Mouse (Mus musculus) cerebellum, postnatal 36 days (tissue): ENCODE data around the gene Atg14.
"Not testable (repeated sequence)": the region's sequence is repeated elsewhere in the genome, so short reads cannot be mapped to it uniquely, and the experiment has no call there.

Experiments used
- DNase-seq, 2 experiments: peaks; one replicate each; pipeline ENCODE4 v3.0.0; 2021 to 2022; ENCODE audit warnings: mixed read lengths in 2 of 2

The Atg14 gene

DNA sequence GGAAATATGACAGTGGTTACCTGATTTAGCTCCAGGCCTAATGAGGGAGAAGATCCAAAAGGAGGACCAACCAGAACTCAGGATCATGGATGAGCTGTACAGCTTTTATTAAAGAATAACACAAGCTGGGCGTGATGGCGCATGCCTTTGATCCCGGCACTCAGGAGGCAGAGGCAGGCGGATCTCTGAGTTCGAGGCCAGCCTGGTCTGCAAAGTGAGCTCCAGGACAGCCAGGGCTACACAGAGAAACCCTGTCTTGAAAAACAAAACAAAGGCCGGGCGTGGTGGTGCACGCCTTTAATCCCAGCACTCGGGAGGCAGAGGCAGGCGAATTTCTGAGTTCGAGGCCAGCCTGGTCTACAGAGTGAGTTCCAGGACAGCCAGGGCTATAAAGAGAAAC is at the start of gene Atg14:
Atg14 (minus strand) TSS at position 101 of the 400 bp plus-strand sequence.
- not testable (repeated sequence) for DNase-seq

DNA sequence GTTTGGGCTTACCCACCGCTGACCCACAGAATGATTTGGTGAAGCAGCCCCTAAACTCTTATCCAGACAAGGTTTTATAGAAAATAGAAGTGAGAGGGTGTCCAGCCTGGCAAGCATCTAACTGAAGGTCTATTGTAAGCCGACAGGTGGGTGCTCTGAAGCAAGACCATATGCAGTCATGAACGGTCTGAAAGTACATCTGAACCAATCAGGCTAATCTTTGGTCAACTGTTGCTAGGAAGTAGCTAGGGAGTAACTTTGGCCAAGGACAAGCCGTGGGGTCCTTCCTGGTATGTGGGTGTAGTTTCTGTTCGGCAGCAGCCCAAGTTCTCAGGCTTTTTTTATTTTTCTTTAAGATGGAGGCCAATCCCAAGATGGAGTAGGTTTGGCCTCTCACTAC is 48.4 kb upstream of the Atg14 start:
- no peak for DNase-seq

DNA sequence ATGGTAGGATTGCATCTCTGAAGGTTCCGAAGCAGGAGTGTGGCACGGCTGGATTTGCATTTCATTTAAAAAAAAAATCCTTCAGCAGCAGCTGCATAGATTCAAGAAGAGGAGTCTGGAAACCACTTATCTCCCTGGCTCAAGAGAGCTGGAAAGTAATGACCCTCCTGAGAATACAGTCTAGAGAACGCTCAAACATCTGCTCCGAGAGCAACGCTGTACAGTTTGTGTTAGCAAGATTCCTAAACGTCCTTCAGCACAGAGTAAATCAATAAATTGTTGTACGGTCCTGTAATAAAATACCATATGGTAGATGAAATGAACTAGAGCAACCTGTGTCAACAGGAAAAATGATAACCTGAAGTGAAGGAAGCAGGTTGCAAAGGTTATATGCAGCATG is 42.8 kb upstream of the Atg14 start:
- no peak for DNase-seq

DNA sequence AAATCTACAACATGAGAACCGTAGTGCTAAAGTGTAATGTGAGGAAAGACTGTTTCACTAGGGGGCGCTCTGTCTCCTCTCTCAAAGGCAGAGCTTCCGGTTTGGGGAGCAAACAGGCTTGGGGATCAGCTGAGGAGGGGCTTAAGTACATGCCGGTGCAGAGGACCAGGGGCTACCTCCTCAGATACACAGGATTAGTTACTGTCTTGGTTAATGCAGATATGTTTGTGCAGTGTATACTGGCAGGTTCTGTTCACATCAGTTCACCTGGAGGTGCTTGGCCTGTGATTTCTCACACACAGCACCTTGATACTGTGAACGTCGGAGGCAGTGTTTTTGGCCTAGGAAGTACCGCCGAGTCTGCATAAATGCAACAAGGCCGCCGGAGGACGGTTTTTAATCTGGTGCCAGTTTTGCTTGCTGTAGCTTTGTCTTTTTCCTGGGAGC is 27.5 kb upstream of the Atg14 start:
- DNase-seq, result peak; percentile 25 to 51

DNA sequence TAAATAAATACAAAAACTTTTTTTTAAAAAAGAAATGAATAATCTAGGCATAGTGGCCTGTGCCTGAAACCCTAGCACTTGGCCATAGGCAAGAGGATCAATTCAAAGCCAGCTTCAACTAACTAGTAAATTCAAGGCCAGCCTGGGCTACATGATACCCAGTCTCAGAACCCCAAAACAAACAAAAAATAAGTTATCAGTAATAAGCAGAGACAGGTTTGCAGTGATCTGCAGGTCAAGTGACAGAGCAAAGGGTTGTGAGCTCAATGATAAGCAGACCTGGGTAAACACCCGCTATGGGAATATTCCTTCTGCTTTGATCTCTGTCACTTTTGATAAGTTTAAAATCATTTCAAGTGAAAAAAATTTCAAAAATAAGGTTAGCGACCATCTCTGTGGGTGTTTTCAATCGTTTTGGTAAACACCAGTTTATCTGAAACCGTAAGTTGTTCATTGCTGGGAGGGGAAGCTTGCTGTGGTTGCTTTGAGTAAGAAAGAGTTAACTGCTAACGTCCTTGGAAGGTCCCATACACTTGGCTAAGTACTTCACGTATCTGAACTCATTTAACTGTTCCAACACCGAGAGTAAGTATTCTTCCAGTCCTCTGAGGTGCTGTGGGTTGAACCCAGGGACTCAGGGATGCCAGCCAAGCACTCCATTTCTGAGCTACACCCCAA is 24.1 kb upstream of the Atg14 start:
- DNase-seq, result no peak

DNA sequence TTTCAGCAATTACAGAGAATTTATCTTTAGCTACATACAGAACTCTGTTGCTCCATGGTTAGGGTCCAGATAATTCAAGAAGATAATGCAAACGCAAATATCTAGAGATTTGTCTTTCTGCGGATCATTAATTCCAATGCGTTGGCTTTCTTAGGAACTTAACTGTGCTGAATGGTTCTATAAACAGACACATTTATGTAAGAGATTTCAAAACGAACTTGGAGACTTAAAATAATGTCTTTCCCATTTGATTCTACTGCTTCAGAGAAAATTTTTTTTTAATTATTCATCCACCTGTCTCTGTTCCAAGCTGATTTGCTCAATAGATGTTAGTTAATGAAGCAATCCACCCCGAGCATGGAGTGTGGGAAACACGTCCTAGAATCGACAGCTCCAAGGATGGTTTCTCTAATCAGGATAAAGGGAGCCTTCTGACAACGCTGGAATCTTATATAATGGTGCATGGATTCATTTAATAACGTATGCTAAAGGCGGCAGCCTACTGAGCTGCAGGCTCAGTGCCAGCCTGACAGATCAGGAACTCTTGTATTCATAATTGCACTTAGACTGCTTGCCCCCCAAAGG is 20.0 kb upstream of the Atg14 start:
- DNase-seq, result no peak

DNA sequence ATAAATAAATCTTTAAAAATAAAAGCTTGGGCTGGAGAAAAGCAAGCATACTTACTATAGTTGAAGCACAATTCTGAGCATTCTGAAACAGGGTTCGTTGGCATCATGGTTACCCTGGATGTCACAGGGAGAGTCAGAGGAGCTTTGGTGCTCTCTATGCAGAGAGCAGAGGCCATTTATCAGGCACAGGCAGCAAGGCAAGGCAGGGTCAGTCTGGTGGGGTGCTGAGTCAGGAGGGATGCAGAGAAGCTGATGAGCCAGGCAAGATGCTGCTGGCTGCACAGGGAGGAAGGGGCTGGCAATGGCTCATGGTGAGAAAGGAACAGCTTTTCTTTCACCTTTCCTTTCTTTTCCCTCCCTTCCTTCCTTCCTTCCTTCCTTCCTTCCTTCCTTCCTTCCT is 19.0 kb upstream of the Atg14 start:
- DNase-seq, result no peak

DNA sequence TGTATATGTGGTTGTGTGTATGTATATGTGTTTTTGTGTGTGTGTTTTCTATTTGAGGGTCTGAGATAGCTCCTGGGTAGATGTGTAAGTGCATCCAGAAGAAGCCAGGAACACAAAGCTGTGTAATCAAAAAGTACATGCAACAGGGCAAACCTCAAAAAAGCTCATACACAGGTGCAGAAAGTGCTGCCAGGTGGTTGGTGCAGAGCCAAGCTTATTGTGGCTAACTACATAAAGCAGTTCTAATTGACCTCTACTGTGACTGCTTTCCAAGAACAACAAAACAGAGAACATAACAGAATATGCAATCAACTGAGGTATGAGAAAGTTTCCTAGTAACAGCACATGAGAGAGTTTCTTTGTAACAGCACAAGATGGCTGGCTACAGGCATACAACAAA is 13.9 kb upstream of the Atg14 start:
- DNase-seq, result no peak

DNA sequence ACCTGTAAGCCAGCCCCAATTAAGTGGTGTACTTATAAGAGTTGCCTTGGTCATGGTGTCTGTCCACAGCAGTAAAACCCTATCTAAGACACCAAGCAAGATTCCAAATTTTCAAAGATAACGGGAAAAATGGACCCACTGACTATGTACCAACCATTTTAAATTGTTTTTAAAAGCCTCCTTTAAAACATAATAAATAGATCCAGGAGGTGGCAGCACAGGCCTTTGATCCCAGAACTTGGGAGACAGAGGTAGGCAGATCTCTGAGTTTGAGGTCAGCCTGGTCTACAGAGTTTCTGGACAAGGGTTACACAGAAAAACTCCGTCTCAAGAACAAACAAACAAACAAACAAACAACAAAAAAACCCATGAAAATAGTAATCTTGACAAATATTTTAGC is 11.2 kb upstream of the Atg14 start:
- no peak for DNase-seq

DNA sequence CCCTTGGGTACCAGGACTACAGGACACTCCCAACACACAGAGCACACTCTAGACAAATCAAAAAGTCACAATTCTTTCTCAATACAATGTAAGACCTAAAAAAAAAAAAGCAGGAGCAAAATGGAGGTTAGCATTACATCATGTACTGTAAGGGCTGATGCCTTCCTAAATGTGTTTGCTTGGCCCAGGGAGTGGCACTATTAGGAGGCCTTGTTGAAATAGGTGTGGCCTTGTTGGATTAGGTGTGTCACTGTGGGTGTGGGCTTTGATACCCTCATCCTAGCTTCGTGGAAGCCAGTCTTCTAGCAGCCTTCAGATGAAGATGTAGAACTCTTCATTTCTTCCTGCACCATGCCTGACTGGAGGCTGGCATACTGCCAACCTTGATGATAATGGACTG is 10.8 kb upstream of the Atg14 start:
- no peak for DNase-seq

DNA sequence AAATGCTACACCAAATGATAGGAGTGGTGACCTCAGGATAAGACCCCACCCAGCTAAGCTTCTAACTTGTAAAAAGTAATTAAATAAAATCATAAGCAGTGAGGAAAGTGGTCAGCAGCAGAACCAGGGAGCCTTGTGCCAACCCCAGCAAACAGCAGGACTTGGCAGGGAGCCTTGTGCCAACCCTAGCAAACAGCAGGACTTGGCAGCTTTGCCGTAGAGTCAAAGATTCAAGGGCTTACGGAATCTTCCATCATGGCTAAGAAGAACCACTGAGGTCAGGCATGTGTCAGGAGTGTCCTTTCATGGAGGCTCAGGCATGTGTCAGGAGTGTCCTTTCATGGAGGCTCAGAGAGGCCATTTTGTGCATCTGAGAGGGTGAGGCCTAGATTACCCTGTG is 7.6 kb upstream of the Atg14 start:
- DNase-seq, result peak; percentile 38 to 47

DNA sequence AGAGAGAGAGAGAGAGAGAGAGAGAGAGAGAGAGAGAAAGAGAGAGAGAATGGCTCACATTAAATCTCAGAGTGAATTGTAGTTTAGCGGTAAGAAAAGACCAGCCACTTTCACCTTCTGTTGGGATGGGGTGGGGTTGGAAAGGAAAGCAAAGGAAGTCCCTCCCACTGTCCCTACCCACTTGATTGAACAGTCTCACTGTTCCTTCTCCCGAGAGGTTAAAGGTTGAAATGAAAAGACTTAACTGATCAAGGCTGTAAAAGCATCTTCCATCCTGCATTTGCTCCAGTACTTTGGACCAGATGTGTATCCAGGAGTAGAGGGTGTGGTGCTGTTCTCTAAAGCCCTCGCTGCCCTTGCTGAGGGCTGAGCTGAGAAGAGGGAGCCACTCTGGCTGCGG is 6.2 kb upstream of the Atg14 start:
- DNase-seq, result no peak

DNA sequence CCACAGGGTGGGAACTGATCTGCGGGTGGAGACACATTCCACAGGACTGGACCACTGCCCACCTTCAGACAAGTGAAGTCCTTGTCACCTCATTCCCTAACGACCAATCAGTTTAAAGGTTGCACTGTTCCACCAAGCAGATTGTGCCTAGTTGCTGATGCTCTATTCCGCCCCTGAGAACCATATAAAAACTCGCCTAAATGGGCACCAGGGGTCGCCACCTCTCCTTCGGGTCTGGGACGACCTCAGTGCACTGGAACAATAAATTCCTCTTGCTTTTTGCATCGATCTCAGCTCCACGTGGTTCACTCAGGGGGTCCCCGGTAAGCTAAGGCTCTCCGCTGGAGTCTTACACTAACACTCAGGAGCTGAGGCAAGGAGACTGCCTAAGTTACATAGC is 4.3 kb upstream of the Atg14 start:
- no peak for DNase-seq

DNA sequence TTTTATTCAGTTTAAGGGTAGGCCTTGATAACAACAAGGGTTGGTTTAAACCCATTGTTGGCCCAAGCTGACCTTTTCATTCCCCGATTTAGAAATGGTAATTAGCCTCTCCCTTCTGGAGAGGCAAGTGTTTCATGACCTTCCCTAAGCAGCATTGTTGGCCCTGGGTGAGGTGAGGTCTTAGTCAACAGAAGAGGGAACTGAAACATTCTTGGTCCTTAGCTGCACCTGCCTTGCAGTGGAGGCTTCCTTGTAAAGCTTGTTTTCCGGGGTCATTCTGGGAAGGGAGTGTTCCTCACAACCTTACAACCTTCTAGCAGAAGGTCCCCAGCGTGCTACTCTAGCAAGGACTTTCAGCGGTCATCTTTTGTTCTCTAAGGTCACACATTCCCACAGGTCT is 2.3 kb upstream of the Atg14 start:
- no peak for DNase-seq

DNA sequence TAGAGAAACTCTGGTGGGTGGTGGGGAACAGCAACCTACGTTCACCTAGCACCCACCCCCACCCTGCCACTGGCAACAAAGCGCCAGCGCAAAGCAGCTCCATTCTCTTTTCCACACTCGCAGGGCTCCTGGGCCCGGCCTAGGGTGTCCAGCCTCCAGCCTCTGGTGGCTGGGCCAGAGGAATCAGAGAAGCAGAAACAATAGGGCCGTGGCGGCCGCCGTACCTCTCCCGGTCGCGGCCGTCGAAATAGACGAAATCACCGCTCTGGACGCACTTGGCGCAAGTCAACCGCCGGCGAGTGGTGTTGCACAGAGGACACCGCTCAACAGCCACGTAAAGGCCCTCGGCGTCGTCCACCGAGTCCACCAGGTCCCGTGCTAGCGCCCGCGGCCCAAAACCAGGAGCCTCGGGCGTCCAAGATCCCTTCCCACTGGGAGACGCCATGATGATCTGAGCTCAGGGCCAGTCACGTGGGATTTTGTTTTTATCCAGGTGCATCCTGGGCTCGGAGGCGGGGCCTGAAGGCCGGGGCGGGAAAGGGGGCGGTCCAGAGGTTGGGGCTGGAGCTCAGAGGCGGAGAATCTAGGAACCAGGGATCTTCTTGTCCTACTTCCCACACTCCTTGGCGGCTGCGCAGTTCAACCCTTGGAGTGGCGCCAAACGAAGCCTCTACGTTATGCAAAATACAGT is 2.3 kb downstream of the Atg14 start:
- DNase-seq, result peak; percentile 95 to 96

DNA sequence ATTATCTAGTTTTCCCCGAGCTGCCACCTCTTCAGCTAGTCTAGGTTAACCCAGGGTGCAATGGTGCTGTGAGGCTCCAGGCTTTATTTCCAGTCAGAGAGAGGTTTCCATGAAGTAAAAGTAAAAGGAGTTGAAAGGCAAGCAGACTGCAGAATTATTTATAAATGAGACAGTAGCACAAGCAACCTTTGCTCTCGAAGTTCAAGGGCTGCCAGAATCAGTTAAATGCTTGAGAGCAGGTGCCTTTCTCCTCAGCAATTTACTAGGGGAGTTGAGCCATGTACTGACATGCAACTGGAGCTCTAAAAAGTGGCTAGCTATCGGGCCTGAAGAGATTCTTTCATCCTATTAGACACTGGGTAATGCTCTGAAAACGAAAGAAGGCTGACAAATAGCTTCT is 7.3 kb downstream of the Atg14 start:
- DNase-seq, result no peak

DNA sequence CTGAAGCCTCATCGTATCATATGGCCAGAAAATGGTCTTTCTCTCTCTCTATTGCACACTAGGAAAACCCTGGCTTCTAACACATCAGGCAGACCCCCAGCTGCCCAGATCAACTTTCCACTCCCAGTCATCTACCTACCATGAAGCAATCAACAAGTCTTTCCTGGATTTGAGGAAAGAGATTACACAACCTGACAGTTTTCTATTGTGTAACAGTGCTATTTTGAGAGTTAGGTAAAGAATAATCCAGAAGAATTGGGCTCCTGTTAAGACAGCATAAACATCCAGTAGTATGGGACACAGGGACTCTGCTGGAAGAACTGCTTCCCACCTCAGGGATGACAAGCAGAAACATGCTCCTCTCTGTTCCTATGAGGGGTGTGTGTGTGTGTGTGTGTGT is 7.9 kb downstream of the Atg14 start:
- DNase-seq, result no peak

DNA sequence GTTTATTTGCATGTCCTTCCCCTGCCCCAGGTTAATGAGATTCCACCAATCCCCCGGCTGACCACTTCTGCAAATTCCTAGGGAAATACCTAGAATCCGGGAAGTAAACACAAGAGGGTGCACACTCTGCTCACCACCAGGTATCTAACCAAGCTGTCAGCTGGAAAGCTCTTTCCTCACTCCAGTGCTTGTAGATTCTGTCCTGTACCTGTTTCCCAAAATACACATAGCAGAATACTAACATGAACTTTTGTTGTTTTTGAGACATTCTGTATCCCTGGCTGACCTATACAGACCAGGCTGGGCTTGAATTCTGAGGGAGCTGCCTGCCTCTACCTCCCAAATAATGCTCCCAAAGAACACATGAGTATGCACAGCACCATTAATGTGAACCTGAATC is 9.7 kb downstream of the Atg14 start:
- no peak for DNase-seq

DNA sequence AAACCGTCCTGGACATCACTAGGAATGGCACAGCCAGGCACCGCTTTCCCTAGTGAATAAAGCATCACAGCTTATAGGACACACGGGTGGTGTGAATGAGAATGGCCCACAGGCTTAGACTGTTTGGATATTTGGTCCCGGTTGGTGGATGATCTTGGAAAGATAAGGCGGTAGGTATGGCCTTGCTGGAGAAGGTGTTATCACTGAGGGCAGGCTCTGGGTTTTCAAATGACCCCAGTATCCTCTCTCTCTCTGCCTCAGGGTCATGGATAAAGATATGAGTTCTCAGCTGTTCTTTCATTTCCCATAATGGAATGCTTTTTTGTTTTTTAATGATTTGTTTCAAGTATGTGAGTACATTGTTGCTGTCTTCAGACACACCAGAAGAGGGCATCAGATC is 15.2 kb downstream of the Atg14 start:
- no peak for DNase-seq

DNA sequence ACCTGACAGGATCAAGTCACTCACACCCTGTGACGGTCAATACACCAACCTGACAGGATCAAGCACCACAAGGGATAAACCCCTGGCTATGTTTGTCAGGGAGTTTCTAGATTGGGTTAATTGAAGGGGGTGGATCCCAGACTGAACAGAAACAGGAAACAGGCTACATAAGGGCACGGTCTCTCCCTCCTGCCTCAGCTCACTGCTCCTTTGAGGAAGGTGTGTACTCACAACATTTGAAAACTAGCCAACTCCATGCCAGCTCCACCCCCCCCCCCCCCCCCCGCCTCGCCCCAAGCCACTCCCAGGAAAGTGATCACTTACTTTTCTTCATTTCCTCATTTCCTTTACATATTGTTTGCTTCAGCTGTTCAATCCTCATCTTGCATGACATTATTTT is 16.2 kb downstream of the Atg14 start:
- DNase-seq, result no peak

DNA sequence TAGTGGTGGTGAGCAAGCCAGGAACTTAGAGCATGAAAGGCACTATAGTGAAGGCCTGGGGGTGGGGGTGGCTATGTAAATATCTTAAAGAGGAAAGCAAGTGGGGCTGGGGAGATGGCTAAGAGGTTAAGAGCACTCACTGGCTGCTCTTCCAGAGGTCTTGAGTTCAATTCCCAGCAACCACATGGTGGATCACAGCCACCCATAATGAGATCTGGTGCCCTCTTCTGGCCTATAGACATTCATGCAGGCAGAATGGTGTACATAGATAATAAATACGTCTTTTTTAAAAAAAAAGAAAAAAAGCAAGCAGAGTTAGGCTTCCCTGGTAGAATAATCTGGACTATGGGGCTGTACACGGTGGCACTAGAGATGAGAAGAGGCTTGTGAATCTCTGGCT is 17.1 kb downstream of the Atg14 start:
- DNase-seq, result no peak

DNA sequence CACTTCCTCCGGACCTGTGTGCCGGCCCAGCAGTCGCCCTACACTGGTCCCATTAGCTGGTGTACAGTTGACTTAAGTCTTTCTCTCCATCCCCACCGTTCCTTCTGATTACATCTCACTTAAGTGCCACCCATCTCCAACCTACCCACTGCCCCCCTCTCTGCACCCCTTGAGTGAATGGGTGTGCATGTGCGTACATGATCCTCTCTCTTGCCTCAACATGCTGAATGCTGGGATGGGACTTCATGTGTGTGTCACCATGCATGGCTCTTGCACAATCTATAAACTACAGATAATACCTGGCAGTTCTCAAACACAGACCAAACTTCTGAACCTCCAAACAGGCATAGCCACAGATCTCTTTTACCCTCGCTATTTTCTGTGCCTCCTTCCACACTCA is 18.8 kb downstream of the Atg14 start:
- no peak for DNase-seq

DNA sequence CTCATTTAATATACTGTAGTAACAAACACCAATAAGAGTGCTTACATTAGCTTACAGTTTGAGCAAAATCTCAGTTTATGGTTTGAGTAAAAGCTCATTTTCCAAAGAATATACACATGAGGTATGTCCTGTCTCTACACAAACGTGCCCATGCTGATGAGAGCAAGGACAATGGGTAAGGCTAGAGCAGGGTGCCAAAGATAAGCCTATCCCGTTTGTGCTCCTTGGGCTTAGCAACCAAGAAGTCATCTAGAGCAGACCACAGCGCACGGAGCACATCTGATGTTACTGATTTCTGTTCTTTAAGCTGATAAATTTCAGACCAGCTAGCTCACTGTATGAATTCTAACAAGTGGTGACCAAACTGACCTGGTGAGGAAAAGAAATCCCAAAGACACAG is 25.6 kb downstream of the Atg14 start:
- no peak for DNase-seq

DNA sequence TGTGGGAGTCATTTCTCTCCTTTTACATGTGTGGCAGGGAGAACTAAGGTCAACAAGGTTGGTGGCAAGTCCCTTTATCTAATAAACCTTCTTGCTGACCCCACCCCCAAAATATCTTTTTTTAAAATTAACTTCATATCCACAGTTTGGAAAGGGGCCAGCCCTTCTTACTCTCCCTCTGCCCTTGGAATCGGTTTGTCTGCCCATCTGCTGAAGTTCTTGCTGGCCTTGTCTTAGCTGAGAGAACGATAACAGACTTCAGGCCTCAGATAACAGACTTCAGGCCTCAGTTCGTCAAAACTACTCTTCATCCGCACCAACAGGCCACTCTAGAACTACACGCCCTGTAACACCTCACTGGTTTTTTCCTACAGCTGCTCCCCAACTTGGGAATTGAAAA is 26.2 kb downstream of the Atg14 start:
- no peak for DNase-seq

DNA sequence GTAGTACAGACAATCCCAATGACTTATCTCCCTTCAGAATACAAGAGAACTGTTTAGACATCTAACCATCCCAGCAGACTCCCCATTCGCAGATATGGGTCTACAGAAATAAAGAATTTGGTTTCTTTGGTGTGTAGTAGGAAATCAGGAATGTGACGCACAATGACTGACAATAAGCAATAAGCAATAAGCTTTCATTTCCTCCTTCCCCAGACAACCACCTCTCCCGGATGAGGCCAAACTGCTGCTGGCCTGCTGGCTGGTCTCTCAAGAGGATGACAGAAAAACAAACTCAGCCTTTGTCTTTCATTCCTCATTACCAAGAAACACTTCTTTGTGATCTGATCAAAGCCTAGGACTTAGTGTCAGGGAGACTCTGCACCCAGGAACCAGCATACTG is 28.2 kb downstream of the Atg14 start:
- DNase-seq, result no peak
